Mouse (Mus musculus): ENCODE measurements around the gene Pdcd1lg2. TPM values are rescaled to one million over a fixed set of nuclear protein-coding genes. Genes with fewer than 3 reads are reported as not detected.

Gene Pdcd1lg2
- polyA plus RNA-seq, 1 experiment: not detected

- Histone ChIP-seq H3K4me3 (no peak overlapping the region), H3K36me3 (ENCODE audit: control insufficient read depth, insufficient read depth) (no peaks in the 10 kb centered on the region), H3K27me3 (ENCODE audit: control insufficient read depth, insufficient read depth, insufficient read length) (peaks cover 4% of the 10 kb centered on the region), H3K79me2 (ENCODE audit: control insufficient read depth, insufficient read depth) (no peaks in the 10 kb centered on the region), H3ac (ENCODE audit: control insufficient read depth, insufficient read length) (no peak overlapping the region), H3K4me2 (ENCODE audit: low read depth) (no peak overlapping the region)
- TF ChIP-seq MYOD1 (IDR thresholded peaks at IDR 0.05; ENCODE audit: control insufficient read depth in 1 of 3, insufficient read length in 2 of 3, low read depth in 2 of 3) (no peak), POLR2AphosphoS2 (IDR thresholded peaks at IDR 0.05; ENCODE audit: insufficient read length, low read depth) (no peak), POLR2A (IDR thresholded peaks at IDR 0.05; ENCODE audit: insufficient read length, low read depth) (no peak), REST (IDR thresholded peaks at IDR 0.05; ENCODE audit: insufficient read depth, insufficient read length) (no peak), SRF (IDR thresholded peaks at IDR 0.05; ENCODE audit: control insufficient read depth, insufficient read length, low read depth) (no peak), TCF3 (IDR thresholded peaks at IDR 0.05; ENCODE audit: insufficient read length, low read depth) (no peak), MAX (IDR thresholded peaks at IDR 0.05; ENCODE audit: low read depth) (no peak), USF1 (IDR thresholded peaks at IDR 0.05; ENCODE audit: low read depth) (no peak), E2F4 (IDR thresholded peaks at IDR 0.05; ENCODE audit: insufficient read depth) (no peak), CEBPB (IDR thresholded peaks at IDR 0.05; ENCODE audit: insufficient read depth, poor library complexity, severe bottlenecking) (no peak), MYOG (IDR thresholded peaks at IDR 0.05; ENCODE audit: control insufficient read depth in 1 of 3, insufficient read depth in 1 of 3, insufficient read length in 2 of 3, low read depth in 2 of 3) (no peak), TCF12 (IDR thresholded peaks at IDR 0.05; ENCODE audit: insufficient read depth, poor library complexity, severe bottlenecking) (no peak)
These were observed 94.9 kb downstream of the Pdcd1lg2 start for GRCm38 (mm10) chr19:29505617-29506016.

GRCm38 (mm10) chr19:29508208-29508607 is 97.5 kb downstream of the Pdcd1lg2 start:
- Histone ChIP-seq H3K79me2 (ENCODE audit: control insufficient read depth, insufficient read depth) (no peaks in the 10 kb centered on the region), H3K27me3 (ENCODE audit: control insufficient read depth, insufficient read depth, insufficient read length) (peaks cover 4% of the 10 kb centered on the region), H3K4me3 (no peak overlapping the region), H3K36me3 (ENCODE audit: control insufficient read depth, insufficient read depth) (no peaks in the 10 kb centered on the region), H3ac (ENCODE audit: control insufficient read depth, insufficient read length) (no peak overlapping the region), H3K4me2 (ENCODE audit: low read depth) (no peak overlapping the region)
- TF ChIP-seq SRF (IDR thresholded peaks at IDR 0.05; ENCODE audit: control insufficient read depth, insufficient read length, low read depth): no peak
- no peak for TF ChIP-seq REST (IDR thresholded peaks at IDR 0.05; ENCODE audit: insufficient read depth, insufficient read length)
- TF ChIP-seq E2F4 (IDR thresholded peaks at IDR 0.05; ENCODE audit: insufficient read depth): no peak
- TF ChIP-seq POLR2AphosphoS2 (IDR thresholded peaks at IDR 0.05; ENCODE audit: insufficient read length, low read depth): no peak
- TF ChIP-seq TCF12 (IDR thresholded peaks at IDR 0.05; ENCODE audit: insufficient read depth, poor library complexity, severe bottlenecking): no peak
- no peak for TF ChIP-seq POLR2A (IDR thresholded peaks at IDR 0.05; ENCODE audit: insufficient read length, low read depth)
- no peak for TF ChIP-seq CEBPB (IDR thresholded peaks at IDR 0.05; ENCODE audit: insufficient read depth, poor library complexity, severe bottlenecking)
- no peak for TF ChIP-seq MYOD1 (IDR thresholded peaks at IDR 0.05; ENCODE audit: control insufficient read depth in 1 of 3, insufficient read length in 2 of 3, low read depth in 2 of 3)
- no peak for TF ChIP-seq TCF3 (IDR thresholded peaks at IDR 0.05; ENCODE audit: insufficient read length, low read depth)
- no peak for TF ChIP-seq USF1 (IDR thresholded peaks at IDR 0.05; ENCODE audit: low read depth)
- no peak for TF ChIP-seq MAX (IDR thresholded peaks at IDR 0.05; ENCODE audit: low read depth)

- H3K4me2 ChIP-seq (ENCODE audit: low read depth): no peak overlapping the region
- no peak overlapping the region for H3ac ChIP-seq (ENCODE audit: control insufficient read depth, insufficient read length)
- H3K79me2 ChIP-seq (ENCODE audit: control insufficient read depth, insufficient read depth): no peaks in the 10 kb centered on the region
- TF ChIP-seq TCF12 (IDR thresholded peaks at IDR 0.05; ENCODE audit: insufficient read depth, poor library complexity, severe bottlenecking) (no peak), POLR2AphosphoS2 (IDR thresholded peaks at IDR 0.05; ENCODE audit: insufficient read length, low read depth) (peak; percentile 10)
- H3K4me3 ChIP-seq: no peak overlapping the region
- no peaks in the 10 kb centered on the region for H3K27me3 ChIP-seq (ENCODE audit: control insufficient read depth, insufficient read depth, insufficient read length)
- H3K36me3 ChIP-seq (ENCODE audit: control insufficient read depth, insufficient read depth): no peaks in the 10 kb centered on the region
These were observed 99.1 kb downstream of the Pdcd1lg2 start for GRCm38 (mm10) chr19:29509857-29510256.

GRCm38 (mm10) chr19:29511826-29512225 is 101.1 kb downstream of the Pdcd1lg2 start:
- H3K36me3 ChIP-seq (ENCODE audit: control insufficient read depth, insufficient read depth): peaks cover 4% of the 10 kb centered on the region
- H3K4me3 ChIP-seq: no peak overlapping the region
- H3ac ChIP-seq (ENCODE audit: control insufficient read depth, insufficient read length): no peak overlapping the region
- no peaks in the 10 kb centered on the region for H3K79me2 ChIP-seq (ENCODE audit: control insufficient read depth, insufficient read depth)
- no peak overlapping the region for H3K4me2 ChIP-seq (ENCODE audit: low read depth)
- no peak for TF ChIP-seq USF1 (IDR thresholded peaks at IDR 0.05; ENCODE audit: low read depth)
- TF ChIP-seq MYOG (IDR thresholded peaks at IDR 0.05; ENCODE audit: control insufficient read depth in 1 of 3, insufficient read depth in 1 of 3, insufficient read length in 2 of 3, low read depth in 2 of 3): no peak
- TF ChIP-seq REST (IDR thresholded peaks at IDR 0.05; ENCODE audit: insufficient read depth, insufficient read length): no peak
- no peak for TF ChIP-seq SRF (IDR thresholded peaks at IDR 0.05; ENCODE audit: control insufficient read depth, insufficient read length, low read depth)
- no peak for TF ChIP-seq CEBPB (IDR thresholded peaks at IDR 0.05; ENCODE audit: insufficient read depth, poor library complexity, severe bottlenecking)
- TF ChIP-seq TCF3 (IDR thresholded peaks at IDR 0.05; ENCODE audit: insufficient read length, low read depth): no peak
- H3K27me3 ChIP-seq (ENCODE audit: control insufficient read depth, insufficient read depth, insufficient read length): no peaks in the 10 kb centered on the region

- no peak for TF ChIP-seq TCF3 (IDR thresholded peaks at IDR 0.05; ENCODE audit: insufficient read length, low read depth)
- TF ChIP-seq POLR2AphosphoS2 (IDR thresholded peaks at IDR 0.05; ENCODE audit: insufficient read length, low read depth): no peak
- no peak for TF ChIP-seq TCF12 (IDR thresholded peaks at IDR 0.05; ENCODE audit: insufficient read depth, poor library complexity, severe bottlenecking)
- no peak for TF ChIP-seq MYOD1 (IDR thresholded peaks at IDR 0.05; ENCODE audit: control insufficient read depth in 1 of 3, insufficient read length in 2 of 3, low read depth in 2 of 3)
- no peak for TF ChIP-seq MYOG (IDR thresholded peaks at IDR 0.05; ENCODE audit: control insufficient read depth in 1 of 3, insufficient read depth in 1 of 3, insufficient read length in 2 of 3, low read depth in 2 of 3)
- no peak for TF ChIP-seq E2F4 (IDR thresholded peaks at IDR 0.05; ENCODE audit: insufficient read depth)
- TF ChIP-seq POLR2A (IDR thresholded peaks at IDR 0.05; ENCODE audit: insufficient read length, low read depth): no peak
- no peak for TF ChIP-seq CEBPB (IDR thresholded peaks at IDR 0.05; ENCODE audit: insufficient read depth, poor library complexity, severe bottlenecking)
- TF ChIP-seq SRF (IDR thresholded peaks at IDR 0.05; ENCODE audit: control insufficient read depth, insufficient read length, low read depth): no peak
- no peak for TF ChIP-seq USF1 (IDR thresholded peaks at IDR 0.05; ENCODE audit: low read depth)
- no peak for TF ChIP-seq REST (IDR thresholded peaks at IDR 0.05; ENCODE audit: insufficient read depth, insufficient read length)
- no peak for TF ChIP-seq MAX (IDR thresholded peaks at IDR 0.05; ENCODE audit: low read depth)
- no peaks in the 10 kb centered on the region for H3K79me2 ChIP-seq (ENCODE audit: control insufficient read depth, insufficient read depth)
- no peak overlapping the region for H3K4me3 ChIP-seq
- H3K27me3 ChIP-seq (ENCODE audit: control insufficient read depth, insufficient read depth, insufficient read length): no peaks in the 10 kb centered on the region
- H3ac ChIP-seq (ENCODE audit: control insufficient read depth, insufficient read length): no peak overlapping the region
- H3K4me2 ChIP-seq (ENCODE audit: low read depth): no peak overlapping the region
- peaks cover 7% of the 10 kb centered on the region for H3K36me3 ChIP-seq (ENCODE audit: control insufficient read depth, insufficient read depth)
These were observed 102.5 kb downstream of the Pdcd1lg2 start for GRCm38 (mm10) chr19:29513111-29513766.
